Mouse (Mus musculus) E14TG2a.4 (cell line): Measurements from ENCODE around the gene Triap1.

Experiments used
- CTCF ChIP-seq: conservative IDR thresholded peaks from 2 replicates; pipeline ENCODE4 v1.5.1; 2014; ENCODE audit warnings: low read length
- POU5F1 ChIP-seq: IDR thresholded peaks from 2 replicates; pipeline ENCODE4 v1.6.1; 2014; ENCODE audit warnings: low read length, borderline replicate concordance

GRCm38 (mm10) chr5:115296347-115296746 is 44.7 kb upstream of the Triap1 start:
- TF ChIP-seq CTCF: no peak
- TF ChIP-seq POU5F1: no peak
